Mouse (Mus musculus) adrenal gland, adult 2 months (tissue): ENCODE measurements around the gene Cfap126. TPM values are rescaled to one million over a fixed set of nuclear protein-coding genes. Genes with fewer than 3 reads are reported as not detected.
"Not testable (repeated sequence)": the region's sequence is repeated elsewhere in the genome, so short reads cannot be mapped to it uniquely, and the experiment has no call there.

ENCODE experiments used
- DNase-seq: peaks from one replicate; pipeline ENCODE4 v3.0.0; 2021
- polyA plus RNA-seq: library from polyadenylated mRNA; depleted of rRNA; stranded (reverse); fragments of >200 nt; gene quantifications from 2 replicates; pipeline ENCODE4 v1.2.3, GENCODE M21; 2012
- total RNA-seq, 2 experiments: library from RNA; stranded (reverse); gene quantifications; 2 replicates each; pipeline ENCODE4 v1.2.3; 2021

Gene Cfap126
- total and polyA plus RNA-seq, 3 experiments, result 2.7 to 3.1 (median 3.1) TPM

GRCm38 (mm10) chr1:171122932-171123331 lies 9.2 kb downstream of the Cfap126 start:
- DNase-seq, result peak; percentile 60

- no peak for DNase-seq
Measured at GRCm38 (mm10) chr1:171124398-171124797, 10.7 kb downstream of the Cfap126 start.

- peak; percentile 28 for DNase-seq
Measured at GRCm38 (mm10) chr1:171129251-171129650, 15.5 kb downstream of the Cfap126 start.

- no peak for DNase-seq
Measured at GRCm38 (mm10) chr1:171130971-171131370, 17.3 kb downstream of the Cfap126 start.

- no peak for DNase-seq
Measured at GRCm38 (mm10) chr1:171135600-171135999, 21.9 kb downstream of the Cfap126 start.

- DNase-seq, result not testable (repeated sequence)
Measured at GRCm38 (mm10) chr1:171137486-171138155, 23.9 kb downstream of the Cfap126 start.

- not testable (repeated sequence) for DNase-seq
Measured at GRCm38 (mm10) chr1:171142981-171143380, 29.3 kb downstream of the Cfap126 start.

GRCm38 (mm10) chr1:171149974-171150760 lies 36.4 kb downstream of the Cfap126 start, which contains the start of the genes Sdhc and Mpz:
Gene Sdhc (minus strand): TSS chr1:171150603.
Gene Mpz (plus strand): TSS chr1:171150711.
- DNase-seq, result peak; percentile 97

GRCm38 (mm10) chr1:171150838-171151391 lies 37.2 kb downstream of the Cfap126 start:
- peak; percentile 41 for DNase-seq

- no peak for DNase-seq
Measured at GRCm38 (mm10) chr1:171151966-171152365, 38.2 kb downstream of the Cfap126 start.

GRCm38 (mm10) chr1:171156644-171157043 lies 42.9 kb downstream of the Cfap126 start:
- no peak for DNase-seq

GRCm38 (mm10) chr1:171157965-171158364 lies 44.2 kb downstream of the Cfap126 start:
- DNase-seq, result no peak

GRCm38 (mm10) chr1:171159485-171159975 lies 45.8 kb downstream of the Cfap126 start:
- peak; percentile 34 for DNase-seq

- DNase-seq, result peak; percentile 47
Measured at GRCm38 (mm10) chr1:171162526-171162925, 48.8 kb downstream of the Cfap126 start.

- no peak for DNase-seq
Measured at GRCm38 (mm10) chr1:171164258-171164657, 50.5 kb downstream of the Cfap126 start.

GRCm38 (mm10) chr1:171165629-171166345 lies 52.1 kb downstream of the Cfap126 start:
- no peak for DNase-seq

- no peak for DNase-seq
Measured at GRCm38 (mm10) chr1:171168906-171169305, 55.2 kb downstream of the Cfap126 start.

- no peak for DNase-seq
Measured at GRCm38 (mm10) chr1:171169913-171170312, 56.2 kb downstream of the Cfap126 start.

GRCm38 (mm10) chr1:171171138-171171537 lies 57.4 kb downstream of the Cfap126 start:
- DNase-seq, result no peak

- no peak for DNase-seq
Measured at GRCm38 (mm10) chr1:171172779-171173178, 59.1 kb downstream of the Cfap126 start.
